8 mouse cellular contexts compared by ENCODE assay signal in genomic region chr5:36742126-36742848, GRCm38 (mm10). TPM values are rescaled to one million over a fixed set of nuclear protein-coding genes. Genes with fewer than 3 reads are reported as not detected.
A peak's percentile ranks its signal among the peaks of the same experiment; 100 is the strongest.
DNase-seq lines count a peak whose midpoint lies in the region; ATAC-seq and TF ChIP-seq lines count a peak whose summit lies in the region.
"Had no signal": no experiment of that assay in that cellular context is flagged by ENCODE, and none has a peak within 500 bp of the region (broad histone marks: within the 10 kb centered on the region; RNA-seq: fewer than 3 reads in every experiment).

No protein-coding gene starts in this region.

- TF ChIP-seq POLR2A in MEL (IDR thresholded peaks at IDR 0.05; ENCODE audit: control insufficient read depth in 1 of 2, insufficient read depth in 1 of 2, low read depth in 1 of 2, low read length in 2 of 2, poor library complexity in 1 of 2), result no peak
- TF ChIP-seq POLR2A in bone marrow macrophage, adult 2 months (IDR thresholded peaks at IDR 0.05; ENCODE audit: borderline replicate concordance, low read depth, low read length), result no peak
- TF ChIP-seq POLR2A in small intestine, adult 2 months (IDR thresholded peaks at IDR 0.05; ENCODE audit: low read depth, low read length), result no peak

- peak; percentile 88 for DNase-seq in MEL (ENCODE audit: low read depth, low spot score)
- peak; percentile 81 to 92 for DNase-seq in heart, postnatal 14 days
- peak; percentile 62 for DNase-seq in layer of hippocampus, adult 9-11 months
- DNase-seq in lung, postnatal 14 days, result peak; percentile 90

- TF ChIP-seq RAD21 in MEL (IDR thresholded peaks at IDR 0.05; ENCODE audit: low read depth, low read length), result no peak; the same call in none of the 2 replicates

- H3K9me3 ChIP-seq in MEL (replicated peaks; ENCODE audit: insufficient read depth, low read length), result no peaks in the 10 kb centered on the region

- peak overlapping the region; percentile 24 for H3K9ac ChIP-seq in MEL (ENCODE audit: control insufficient read depth, low read depth, low read length, poor library complexity, severe bottlenecking)

- no peak overlapping the region for H3K27ac ChIP-seq in MEL (ENCODE audit: control insufficient read depth, low read depth, low read length)
- H3K27ac ChIP-seq in bone marrow macrophage, adult 2 months (ENCODE audit: insufficient read depth, low read depth, low read length), result no peak overlapping the region
- peak overlapping the region; percentile 36; the same call in 1 of the 2 replicates for H3K27ac ChIP-seq in small intestine, adult 2 months (ENCODE audit: insufficient read depth, low read depth, low read length)

- peaks cover 2 to 14% of the 10 kb centered on the region in 2 experiments; a peak in 3 of 4 replicates for H3K4me1 ChIP-seq in MEL (ENCODE audit: control insufficient read depth in 1 of 2, insufficient read depth in 2 of 2, low read length in 2 of 2)
- peaks cover 11% of the 10 kb centered on the region for H3K4me1 ChIP-seq in bone marrow macrophage, adult 2 months (ENCODE audit: control insufficient read depth, insufficient read depth, low read length)
- peaks cover 8% of the 10 kb centered on the region; the same call in 1 of the 2 replicates for H3K4me1 ChIP-seq in small intestine, adult 2 months (ENCODE audit: control insufficient read depth, insufficient read depth, insufficient read length, low read length)

- H3K4me3 ChIP-seq in MEL (ENCODE audit: control insufficient read depth in 1 of 2, insufficient read depth in 1 of 2, low read depth in 2 of 2, low read length in 2 of 2), result peak overlapping the region; percentile 49 to 59; a peak in 3 of 4 replicates
- no peak overlapping the region for H3K4me3 ChIP-seq in bone marrow macrophage, adult 2 months (ENCODE audit: insufficient read depth, low read length)
- peak overlapping the region; percentile 43 for H3K4me3 ChIP-seq in small intestine, adult 2 months (ENCODE audit: low read depth, low read length)
- H3K4me3 ChIP-seq: myocyte had no signal

- H3K79me2 ChIP-seq in MEL (ENCODE audit: control insufficient read depth, insufficient read depth, low read length, poor library complexity), result peaks cover 10% of the 10 kb centered on the region

- intact Hi-C loops in heart, postnatal 14 days (cut with DNase I), result loop anchor here (1.0 to 10.0 kb wide), 3 partner anchors 140 to 279 kb away; no protein-coding TSS in a partner anchor

- TF ChIP-seq CTCF in MEL (IDR thresholded peaks at IDR 0.05 in 2 of 3, conservative IDR thresholded peaks at IDR 0.05 in 1 of 3; ENCODE audit: control insufficient read depth in 1 of 3, insufficient read depth in 1 of 3, low read depth in 2 of 3, low read length in 3 of 3, poor library complexity in 1 of 3, severe bottlenecking in 1 of 3), result peak in 2 of 3 experiments; percentile 96 to 98; a peak in 5 of 6 replicates
- peak; percentile 92 for TF ChIP-seq CTCF in bone marrow macrophage, adult 2 months (IDR thresholded peaks at IDR 0.05; ENCODE audit: low read depth, low read length)
- TF ChIP-seq CTCF in small intestine, adult 2 months (IDR thresholded peaks at IDR 0.05; ENCODE audit: extremely low read depth, insufficient read length, insufficient replicate concordance, low read depth, low read length), result peak; percentile 96; the same call in 1 of the 2 replicates

- no peaks in the 10 kb centered on the region for H3K27me3 ChIP-seq in MEL (ENCODE audit: control insufficient read depth in 1 of 2, insufficient read depth in 2 of 2, low read length in 2 of 2)
- no peaks in the 10 kb centered on the region for H3K27me3 ChIP-seq in small intestine, adult 2 months (ENCODE audit: control insufficient read depth, insufficient read depth, low read length)

- peaks cover 0 to 12% of the 10 kb centered on the region in 2 experiments; a peak in 2 of 4 replicates for H3K36me3 ChIP-seq in MEL (ENCODE audit: control insufficient read depth in 1 of 2, insufficient read depth in 2 of 2, low read length in 2 of 2)
- no peaks in the 10 kb centered on the region for H3K36me3 ChIP-seq in small intestine, adult 2 months (ENCODE audit: control insufficient read depth, insufficient read depth, low read length)

- 11% methylated on average over 16 of the region's 16 CpGs for WGBS in small intestine, adult 2 months

- TF ChIP-seq EP300 in MEL (IDR thresholded peaks at IDR 0.05; ENCODE audit: low read depth in 1 of 2, low read length in 2 of 2), result peak in 1 of 2 experiments; percentile 35; a peak in 2 of 4 replicates

- ATAC-seq in erythroid progenitor cell, adult 5-6 weeks (replicated peaks; ENCODE audit: low FRiP score, poor library complexity, severe bottlenecking), result peak; percentile 58

TF ChIP-seq in MEL, 35 proteins besides CTCF, POLR2A, EP300 and RAD21:
- TF ChIP-seq USF1 (IDR thresholded peaks at IDR 0.05; ENCODE audit: low read depth, low read length) (0 out of 2 replicates have a peak, but pooled peaks have one; percentile 14), ZNF384 (IDR thresholded peaks at IDR 0.05; ENCODE audit: low read depth, low read length) (peak; percentile 64), JUND (IDR thresholded peaks at IDR 0.05; ENCODE audit: low read depth, low read length) (0 out of 2 replicates have a peak, but pooled peaks have one; percentile 73), POLR2AphosphoS2 (IDR thresholded peaks at IDR 0.05; ENCODE audit: low read length) (no peak), SIN3A (IDR thresholded peaks at IDR 0.05; ENCODE audit: low read length) (peak; percentile 76), RCOR1 (IDR thresholded peaks at IDR 0.05; ENCODE audit: low read depth, low read length) (peak; percentile 52), BHLHE40 (IDR thresholded peaks at IDR 0.05; ENCODE audit: borderline replicate concordance, low read depth, low read length) (peak; percentile 54; the same call in 1 of the 2 replicates), SMC3 (IDR thresholded peaks at IDR 0.05; ENCODE audit: low read depth, low read length) (peak; percentile 100), ZC3H11A (IDR thresholded peaks at IDR 0.05; ENCODE audit: low read depth, low read length) (peak; percentile 99), HCFC1 (IDR thresholded peaks at IDR 0.05; ENCODE audit: low read depth, low read length) (peak; percentile 55; the same call in 1 of the 2 replicates), TBP (IDR thresholded peaks at IDR 0.05; ENCODE audit: low read depth, low read length) (peak; percentile 46; the same call in 1 of the 2 replicates), ZMIZ1 (IDR thresholded peaks at IDR 0.05; ENCODE audit: low read depth, low read length) (no peak), ELF1 (IDR thresholded peaks at IDR 0.05; ENCODE audit: low read depth, low read length) (0 out of 2 replicates have a peak, but pooled peaks have one; percentile 10), E2F4 (IDR thresholded peaks at IDR 0.05; ENCODE audit: borderline replicate concordance, low read depth, low read length) (no peak), MYC (IDR thresholded peaks at IDR 0.05; ENCODE audit: low read depth, low read length) (peak; percentile 54; the same call in 1 of the 2 replicates), NRF1 (IDR thresholded peaks at IDR 0.05; ENCODE audit: insufficient read depth, low read depth, low read length, poor library complexity, severe bottlenecking) (0 out of 2 replicates have a peak, but pooled peaks have one; percentile 7)

RNA-seq across cellular contexts. Expression of gene Bloc1s4, which starts 6.2 kb away (rescaled TPM):
- 27.9 and 32.9 TPM in 2 replicates for total RNA-seq in MEL (2012; rRNA removed)
- 10 to 100 TPM in 1 of 2 experiments, not detected in 1; 29.8 TPM for polyA plus RNA-seq in MEL (2012; ENCODE audit: insufficient read depth in 1 of 2, insufficient read length in 2 of 2, low read depth in 1 of 2, low replicate concordance in 2 of 2, missing spikeins in 1 of 2)
- polyA plus RNA-seq in bone marrow macrophage, adult 2 months (2012; ENCODE audit: insufficient read depth, insufficient read length, missing spikeins), result 16.8 and 16.9 TPM in 2 replicates
- total RNA-seq in erythroid progenitor cell, adult 5-6 weeks (2015; ENCODE audit: low replicate concordance), result 5.0 and 10.5 TPM in 2 replicates
- total RNA-seq in erythroid progenitor cell, adult 5-6 weeks (2017; ENCODE audit: low replicate concordance), result 7.9 and 13.1 TPM in 2 replicates
- total RNA-seq in heart, postnatal 14 days (2021), result 10 to 100 TPM; 11.9 to 12.2 TPM
- 30.4 and 31.0 TPM in 2 replicates for polyA plus RNA-seq in small intestine, adult 2 months (2012; rRNA removed)

RNA-seq across cellular contexts. Expression of gene D5Ertd579e, which starts 46.5 kb away (rescaled TPM):
- total RNA-seq in MEL (2012; rRNA removed), result 15.9 and 18.9 TPM in 2 replicates
- polyA plus RNA-seq in MEL (2012; ENCODE audit: insufficient read depth in 1 of 2, insufficient read length in 2 of 2, low read depth in 1 of 2, low replicate concordance in 2 of 2, missing spikeins in 1 of 2), result 10 to 100 TPM in 1 of 2 experiments, not detected in 1; 31.1 TPM
- 32.3 and 34.0 TPM in 2 replicates for polyA plus RNA-seq in bone marrow macrophage, adult 2 months (2012; ENCODE audit: insufficient read depth, insufficient read length, missing spikeins)
- 139 and 143 TPM in 2 replicates for total RNA-seq in erythroid progenitor cell, adult 5-6 weeks (2015; ENCODE audit: low replicate concordance)
- total RNA-seq in erythroid progenitor cell, adult 5-6 weeks (2017; ENCODE audit: low replicate concordance), result 235 and 242 TPM in 2 replicates
- total RNA-seq in heart, postnatal 14 days (2021), result 10 to 100 TPM; 88.3 to 89.1 TPM
- polyA plus RNA-seq in small intestine, adult 2 months (2012; rRNA removed), result 14.4 and 27.4 TPM in 2 replicates

RNA-seq across cellular contexts. Expression of gene Mrfap1, which starts 54.3 kb away (rescaled TPM):
- 206 and 211 TPM in 2 replicates for total RNA-seq in MEL (2012; rRNA removed)
- 100 to 1,000 TPM in 1 of 2 experiments, not detected in 1; 267 TPM for polyA plus RNA-seq in MEL (2012; ENCODE audit: insufficient read depth in 1 of 2, insufficient read length in 2 of 2, low read depth in 1 of 2, low replicate concordance in 2 of 2, missing spikeins in 1 of 2)
- 280 and 308 TPM in 2 replicates for polyA plus RNA-seq in bone marrow macrophage, adult 2 months (2012; ENCODE audit: insufficient read depth, insufficient read length, missing spikeins)
- total RNA-seq in erythroid progenitor cell, adult 5-6 weeks (2015; ENCODE audit: low replicate concordance), result 94.1 and 105 TPM in 2 replicates
- total RNA-seq in erythroid progenitor cell, adult 5-6 weeks (2017; ENCODE audit: low replicate concordance), result 94.0 and 125 TPM in 2 replicates
- total RNA-seq in heart, postnatal 14 days (2021), result 100 to 1,000 TPM; 270 to 275 TPM
- polyA plus RNA-seq in small intestine, adult 2 months (2012; rRNA removed), result 69.3 and 132 TPM in 2 replicates
